Mouse (Mus musculus): Measurements from ENCODE around the gene Npnt.

DNA sequence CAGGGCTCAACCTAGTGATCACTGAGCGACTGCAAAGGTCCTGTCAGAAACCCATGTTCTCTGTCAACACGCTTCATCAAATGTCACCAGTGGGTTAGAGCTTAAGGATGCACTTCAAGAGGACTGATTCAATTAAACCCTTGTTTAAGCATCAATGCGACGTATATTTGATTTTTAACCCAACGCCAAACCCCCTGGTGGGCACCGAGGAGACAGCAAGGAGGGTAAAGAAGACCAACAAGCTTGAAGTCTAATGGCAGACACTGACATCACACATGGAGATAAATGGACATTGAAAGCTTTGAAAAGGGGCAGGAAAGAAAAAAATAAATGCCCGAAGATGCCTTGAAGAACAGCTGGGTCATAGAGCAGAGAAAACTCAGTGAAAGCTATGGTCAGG, 57.0 kb downstream of the Npnt start:
- no peak for TF ChIP-seq CEBPB (IDR thresholded peaks at IDR 0.05; ENCODE audit: insufficient read depth, poor library complexity, severe bottlenecking)
- TF ChIP-seq TCF12 (IDR thresholded peaks at IDR 0.05; ENCODE audit: insufficient read depth, poor library complexity, severe bottlenecking): no peak
- TF ChIP-seq USF1 (IDR thresholded peaks at IDR 0.05; ENCODE audit: low read depth): no peak
- no peak for TF ChIP-seq MAX (IDR thresholded peaks at IDR 0.05; ENCODE audit: low read depth)
- no peak for TF ChIP-seq POLR2A (IDR thresholded peaks at IDR 0.05; ENCODE audit: insufficient read length, low read depth)
- TF ChIP-seq POLR2AphosphoS2 (IDR thresholded peaks at IDR 0.05; ENCODE audit: insufficient read length, low read depth): no peak
- TF ChIP-seq MYOD1 (IDR thresholded peaks at IDR 0.05; ENCODE audit: control insufficient read depth in 1 of 3, insufficient read length in 2 of 3, low read depth in 2 of 3): no peak
- TF ChIP-seq TCF3 (IDR thresholded peaks at IDR 0.05; ENCODE audit: insufficient read length, low read depth): no peak
- TF ChIP-seq E2F4 (IDR thresholded peaks at IDR 0.05; ENCODE audit: insufficient read depth): no peak
- no peak for TF ChIP-seq REST (IDR thresholded peaks at IDR 0.05; ENCODE audit: insufficient read depth, insufficient read length)
